ENCODE assay signal across 8 mouse cellular contexts in genomic region chr4:132039975-132040645, GRCm38 (mm10). TPM values are rescaled to one million over a fixed set of nuclear protein-coding genes. Genes with fewer than 3 reads are reported as not detected.
DNase-seq lines count a peak whose midpoint lies in the region; ATAC-seq and TF ChIP-seq lines count a peak whose summit lies in the region.

No protein-coding gene starts in this region.

- TF ChIP-seq POLR2A in MEL (IDR thresholded peaks at IDR 0.05; ENCODE audit: control insufficient read depth in 1 of 2, insufficient read depth in 1 of 2, low read depth in 1 of 2, low read length in 2 of 2, poor library complexity in 1 of 2): no peak

- WGBS in heart, embryonic 10.5 days: 61% methylated on average over 8 of the region's 8 CpGs
- 87% methylated on average over 8 of the region's 8 CpGs for WGBS in forebrain, embryonic 11.5 days

- H3K4me1 ChIP-seq in heart, embryonic 10.5 days: peaks cover 21% of the 10 kb centered on the region
- H3K4me1 ChIP-seq in MEL (ENCODE audit: control insufficient read depth in 1 of 2, insufficient read depth in 2 of 2, low read length in 2 of 2): peaks cover 16 to 18% of the 10 kb centered on the region in 2 experiments
- H3K4me1 ChIP-seq in forebrain, embryonic 11.5 days (replicated peaks; ENCODE audit: control insufficient read depth, insufficient read depth, low read length): peaks cover under 1% of the 10 kb centered on the region; the same call in 1 of the 2 replicates

- H3K9ac ChIP-seq in MEL (ENCODE audit: control insufficient read depth, low read depth, low read length, poor library complexity, severe bottlenecking): peak overlapping the region; percentile 60
- H3K9ac ChIP-seq in forebrain, embryonic 11.5 days (ENCODE audit: low read length): no peak overlapping the region

- peak; percentile 73 for DNase-seq in heart, adult 8-10 months (ENCODE audit: low spot score)
- DNase-seq in heart, embryonic 10.5 days (ENCODE audit: low spot score): no peak
- DNase-seq in MEL (ENCODE audit: low read depth, low spot score): peak; percentile 90
- no peak for DNase-seq in forebrain, embryonic 11.5 days (ENCODE audit: low spot score)
- DNase-seq in frontal cortex, postnatal 14 days (ENCODE audit: low spot score in 2 of 2): no peak
- DNase-seq in cerebellum, postnatal 4 days (ENCODE audit: low spot score in 2 of 2): no peak

- no peak overlapping the region for H3K27ac ChIP-seq in heart, embryonic 10.5 days
- H3K27ac ChIP-seq in MEL (ENCODE audit: control insufficient read depth, low read depth, low read length): peak overlapping the region; percentile 86
- H3K27ac ChIP-seq in forebrain, embryonic 11.5 days (ENCODE audit: low read depth, low read length): no peak overlapping the region

- H3K4me2 ChIP-seq in forebrain, embryonic 11.5 days (ENCODE audit: low read depth, low read length, severe bottlenecking): no peak overlapping the region

- H3K79me2 ChIP-seq in MEL (ENCODE audit: control insufficient read depth, insufficient read depth, low read length, poor library complexity): peaks cover 43% of the 10 kb centered on the region

- H3K27me3 ChIP-seq in heart, embryonic 10.5 days (ENCODE audit: insufficient read depth, poor library complexity, severe bottlenecking): no peaks in the 10 kb centered on the region
- no peaks in the 10 kb centered on the region for H3K27me3 ChIP-seq in MEL (ENCODE audit: control insufficient read depth in 1 of 2, insufficient read depth in 2 of 2, low read length in 2 of 2)
- H3K27me3 ChIP-seq in forebrain, embryonic 11.5 days (ENCODE audit: control insufficient read depth, insufficient read depth, low read length): no peaks in the 10 kb centered on the region

- peak; percentile 73 to 79; a peak in 3 of 4 replicates for TF ChIP-seq EP300 in MEL (IDR thresholded peaks at IDR 0.05; ENCODE audit: low read depth in 1 of 2, low read length in 2 of 2)

- no peak for TF ChIP-seq CTCF in MEL (IDR thresholded peaks at IDR 0.05 in 2 of 3, conservative IDR thresholded peaks at IDR 0.05 in 1 of 3; ENCODE audit: control insufficient read depth in 1 of 3, insufficient read depth in 1 of 3, low read depth in 2 of 3, low read length in 3 of 3, poor library complexity in 1 of 3, severe bottlenecking in 1 of 3)

- no peaks in the 10 kb centered on the region for H3K36me3 ChIP-seq in heart, embryonic 10.5 days
- H3K36me3 ChIP-seq in MEL (ENCODE audit: control insufficient read depth in 1 of 2, insufficient read depth in 2 of 2, low read length in 2 of 2): peaks cover 0 to 35% of the 10 kb centered on the region in 2 experiments; a peak in 2 of 4 replicates
- H3K36me3 ChIP-seq in forebrain, embryonic 11.5 days (ENCODE audit: control insufficient read depth, insufficient read depth, low read length): no peaks in the 10 kb centered on the region

- H3K9me3 ChIP-seq in heart, embryonic 10.5 days: no peaks in the 10 kb centered on the region
- no peaks in the 10 kb centered on the region for H3K9me3 ChIP-seq in MEL (replicated peaks; ENCODE audit: insufficient read depth, low read length)
- H3K9me3 ChIP-seq in forebrain, embryonic 11.5 days (ENCODE audit: control insufficient read depth, low read length): no peaks in the 10 kb centered on the region

- no peak for TF ChIP-seq RAD21 in MEL (IDR thresholded peaks at IDR 0.05; ENCODE audit: low read depth, low read length)

- H3K4me3 ChIP-seq in heart, embryonic 10.5 days: no peak overlapping the region
- H3K4me3 ChIP-seq in MEL (ENCODE audit: control insufficient read depth in 1 of 2, insufficient read depth in 1 of 2, low read depth in 2 of 2, low read length in 2 of 2): peak overlapping the region; percentile 24 to 64
- no peak overlapping the region for H3K4me3 ChIP-seq in forebrain, embryonic 11.5 days (ENCODE audit: low read depth, low read length)

- ATAC-seq in hematopoietic stem cell, adult 5-6 weeks (replicated peaks in 1 of 2; ENCODE audit: insufficient read depth in 1 of 2, low FRiP score in 2 of 2, low TSS enrichment in 1 of 2, low read depth in 1 of 2, poor library complexity in 2 of 2, severe bottlenecking in 2 of 2): peak; percentile 86 to 91
- ATAC-seq in neutrophil, adult 5-6 weeks (ENCODE audit: extremely low read depth, insufficient number of reproducible peaks, low FRiP score, poor library complexity, severe bottlenecking): peak; percentile 94
- ATAC-seq in forebrain, embryonic 11.5 days (replicated peaks; ENCODE audit: low FRiP score): no peak

TF ChIP-seq in MEL, 35 proteins besides CTCF, POLR2A, EP300 and RAD21 (continues in another document):
- no peak for TF ChIP-seq TBP (IDR thresholded peaks at IDR 0.05; ENCODE audit: low read depth, low read length)
- no peak for TF ChIP-seq GABPA (IDR thresholded peaks at IDR 0.05; ENCODE audit: low read depth, low read length)
- TF ChIP-seq MAZ (IDR thresholded peaks at IDR 0.05; ENCODE audit: low read depth, low read length): 0 out of 2 replicates have a peak, but pooled peaks have one; percentile 25
- peak; percentile 23; the same call in 1 of the 2 replicates for TF ChIP-seq MAX (IDR thresholded peaks at IDR 0.05; ENCODE audit: low read length)
- TF ChIP-seq NRF1 (IDR thresholded peaks at IDR 0.05; ENCODE audit: insufficient read depth, low read depth, low read length, poor library complexity, severe bottlenecking): no peak
- peak; percentile 54 for TF ChIP-seq MXI1 (IDR thresholded peaks at IDR 0.05; ENCODE audit: low read depth, low read length)
- peak; percentile 57; the same call in 1 of the 2 replicates for TF ChIP-seq HCFC1 (IDR thresholded peaks at IDR 0.05; ENCODE audit: low read depth, low read length)
- TF ChIP-seq MAFK (IDR thresholded peaks at IDR 0.05; ENCODE audit: borderline replicate concordance, low read depth, low read length): no peak
- no peak; the same call in 1 of the 2 replicates for TF ChIP-seq BHLHE40 (IDR thresholded peaks at IDR 0.05; ENCODE audit: borderline replicate concordance, low read depth, low read length)
- TF ChIP-seq MYB (IDR thresholded peaks at IDR 0.05; ENCODE audit: low read depth, low read length): no peak
- no peak for TF ChIP-seq UBTF (IDR thresholded peaks at IDR 0.05; ENCODE audit: borderline replicate concordance, insufficient read depth, low read depth, low read length)
- TF ChIP-seq ELF1 (IDR thresholded peaks at IDR 0.05; ENCODE audit: low read depth, low read length): peak; percentile 69; the same call in 1 of the 2 replicates
- TF ChIP-seq MYC (IDR thresholded peaks at IDR 0.05; ENCODE audit: low read depth, low read length): peak; percentile 71; the same call in 1 of the 2 replicates
- no peak for TF ChIP-seq ZKSCAN1 (IDR thresholded peaks at IDR 0.05; ENCODE audit: low read depth, low read length)
- no peak for TF ChIP-seq MEF2A (IDR thresholded peaks at IDR 0.05; ENCODE audit: extremely low read depth, insufficient replicate concordance, low read depth, low read length, poor library complexity, severe bottlenecking)
- no peak for TF ChIP-seq ZMIZ1 (IDR thresholded peaks at IDR 0.05; ENCODE audit: low read depth, low read length)
- TF ChIP-seq CHD2 (IDR thresholded peaks at IDR 0.05; ENCODE audit: low read length): no peak
- no peak for TF ChIP-seq POLR2AphosphoS2 (IDR thresholded peaks at IDR 0.05; ENCODE audit: low read length)
- no peak for TF ChIP-seq USF2 (IDR thresholded peaks at IDR 0.05; ENCODE audit: borderline replicate concordance in 1 of 2, insufficient read depth in 1 of 2, low read depth in 1 of 2, low read length in 2 of 2)
- TF ChIP-seq KAT2A (conservative IDR thresholded peaks at IDR 0.05; ENCODE audit: low read depth, low read length): no peak
- TF ChIP-seq RCOR1 (IDR thresholded peaks at IDR 0.05; ENCODE audit: low read depth, low read length): 0 out of 2 replicates have a peak, but pooled peaks have one; percentile 45
- TF ChIP-seq GATA1 (IDR thresholded peaks at IDR 0.05; ENCODE audit: low read depth, low read length): peak; percentile 86
- TF ChIP-seq E2F4 (IDR thresholded peaks at IDR 0.05; ENCODE audit: borderline replicate concordance, low read depth, low read length): no peak
- no peak for TF ChIP-seq JUND (IDR thresholded peaks at IDR 0.05; ENCODE audit: low read depth, low read length)
- TF ChIP-seq ZNF384 (IDR thresholded peaks at IDR 0.05; ENCODE audit: low read depth, low read length): 0 out of 2 replicates have a peak, but pooled peaks have one; percentile 4
- TF ChIP-seq ZC3H11A (IDR thresholded peaks at IDR 0.05; ENCODE audit: low read depth, low read length): 0 out of 2 replicates have a peak, but pooled peaks have one; percentile 4
- TF ChIP-seq POLR2AphosphoS5 (IDR thresholded peaks at IDR 0.05; ENCODE audit: borderline replicate concordance, low read depth, low read length): no peak
- peak; percentile 77 for TF ChIP-seq TCF12 (IDR thresholded peaks at IDR 0.05; ENCODE audit: low read depth, low read length)
- TF ChIP-seq TAL1 (IDR thresholded peaks at IDR 0.05; ENCODE audit: low read length): peak; percentile 87
- no peak for TF ChIP-seq USF1 (IDR thresholded peaks at IDR 0.05; ENCODE audit: low read depth, low read length)
- TF ChIP-seq ETS1 (IDR thresholded peaks at IDR 0.05; ENCODE audit: low read depth, low read length): peak; percentile 94

RNA-seq across cellular contexts. Expression of gene Gm10300, which starts 34.4 kb away (rescaled TPM):
- total RNA-seq in heart, adult 8-10 months (2022): under 1 TPM in 3 of 4 experiments, not detected in 1; 0.12 to 0.29 (median 0.13) TPM
- polyA plus RNA-seq in heart, embryonic 10.5 days (2016; fragmentation: Nextera tagmentation; extraction: Ambion mirVana): 0.10 TPM in 1 of 2 replicates, not detected in the other
- total RNA-seq in MEL (2012; rRNA removed): 0.29 and 0.46 TPM in 2 replicates
- under 1 TPM in 1 of 2 experiments, not detected in 1; 0.18 TPM for polyA plus RNA-seq in MEL (2012; ENCODE audit: insufficient read depth in 1 of 2, insufficient read length in 2 of 2, low read depth in 1 of 2, low replicate concordance in 2 of 2, missing spikeins in 1 of 2)
- total RNA-seq in hematopoietic stem cell, adult 5-6 weeks (2017): 1.4 and 2.3 TPM in 2 replicates
- total RNA-seq in neutrophil, adult 5-6 weeks (2017): 0.49 and 0.70 TPM in 2 replicates
- not detected in 2 replicates for polyA plus RNA-seq in forebrain, embryonic 11.5 days (2014; fragmentation: Nextera tagmentation; extraction: Ambion mirVana)

RNA-seq across cellular contexts. Expression of gene Epb41, which starts 35.0 kb away (rescaled TPM):
- total RNA-seq in heart, adult 8-10 months (2022): 100 to 1,000 TPM; 117 to 139 (median 131) TPM
- 73.5 and 78.8 TPM in 2 replicates for polyA plus RNA-seq in heart, embryonic 10.5 days (2016; fragmentation: Nextera tagmentation; extraction: Ambion mirVana)
- total RNA-seq in MEL (2012; rRNA removed): 36.5 and 41.9 TPM in 2 replicates
- 100 to 1,000 TPM in 1 of 2 experiments, 10 to 100 TPM in 1; 44.3 to 115 TPM for polyA plus RNA-seq in MEL (2012; ENCODE audit: insufficient read depth in 1 of 2, insufficient read length in 2 of 2, low read depth in 1 of 2, low replicate concordance in 2 of 2, missing spikeins in 1 of 2)
- 63.9 and 72.9 TPM in 2 replicates for total RNA-seq in hematopoietic stem cell, adult 5-6 weeks (2017)
- total RNA-seq in neutrophil, adult 5-6 weeks (2017): 179 and 190 TPM in 2 replicates
- 135 and 145 TPM in 2 replicates for polyA plus RNA-seq in forebrain, embryonic 11.5 days (2014; fragmentation: Nextera tagmentation; extraction: Ambion mirVana)

Comparison
In these comparisons a context has a peak if more than half of its experiments do, and no peak if none do; other contexts are left out.
1. DNase-seq: peak in heart, adult 8-10 months (single experiment) and MEL (single experiment); none in heart, embryonic 10.5 days (single experiment), forebrain, embryonic 11.5 days (single experiment), frontal cortex, postnatal 14 days (0 of 2) and cerebellum, postnatal 4 days (0 of 2).
2. H3K4me3 ChIP-seq: peak in MEL (2 of 2); none in heart, embryonic 10.5 days (single experiment) and forebrain, embryonic 11.5 days (single experiment).